Mouse (Mus musculus): ENCODE data around the gene Rnase13. TPM values are rescaled to one million over a fixed set of nuclear protein-coding genes. Genes with fewer than 3 reads are reported as not detected.

Rnase13 gene
- polyA plus RNA-seq (2014; fragmentation: Nextera tagmentation; extraction: Ambion mirVana) = not detected in 2 replicates

DNA sequence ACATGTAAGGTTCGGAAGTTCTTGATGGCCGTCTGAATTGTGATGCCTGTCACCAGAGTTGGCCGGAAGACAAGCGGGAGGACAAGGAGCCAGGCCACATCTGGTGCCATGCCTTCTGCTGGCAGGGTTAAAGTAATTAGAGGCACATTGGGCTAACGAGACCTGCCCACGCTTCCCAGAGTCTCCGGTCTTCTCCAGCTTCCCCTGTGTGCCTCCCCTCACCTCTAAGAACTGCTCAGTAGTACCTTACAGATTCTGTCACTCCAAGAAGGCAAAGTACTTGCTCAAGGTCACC lies at the start of gene Rnase13:
Rnase13 (minus strand) TSS at position 203 of the 295 bp plus-strand sequence.
- Histone ChIP-seq H3K4me2 (ENCODE audit: low read depth, low read length) (no peak within 1 kb of the TSS), H3K9me3 (ENCODE audit: control insufficient read depth, low read length) (no peaks in the 10 kb centered on the region), H3K4me1 (ENCODE audit: control insufficient read depth, insufficient read depth, low read length) (peaks cover 9% of the 10 kb centered on the region), H3K4me3 (ENCODE audit: low read depth, low read length) (no peak within 1 kb of the TSS), H3K36me3 (ENCODE audit: control insufficient read depth, insufficient read depth, low read length) (no peaks in the 10 kb centered on the region), H3K27ac (replicated peaks; ENCODE audit: low read depth, low read length) (peak within 1 kb of the TSS; percentile 48; the same call in 1 of the 2 replicates), H3K9ac (ENCODE audit: low read depth, low read length) (no peak within 1 kb of the TSS), H3K27me3 (replicated peaks; ENCODE audit: control insufficient read depth, insufficient read depth, low read length) (no peaks in the 10 kb centered on the region)
- WGBS = 93% methylated on average over 7 of the region's 7 CpGs
- no peak for DNase-seq (ENCODE audit: low spot score)
- no peak for ATAC-seq (ENCODE audit: low read depth)

DNA sequence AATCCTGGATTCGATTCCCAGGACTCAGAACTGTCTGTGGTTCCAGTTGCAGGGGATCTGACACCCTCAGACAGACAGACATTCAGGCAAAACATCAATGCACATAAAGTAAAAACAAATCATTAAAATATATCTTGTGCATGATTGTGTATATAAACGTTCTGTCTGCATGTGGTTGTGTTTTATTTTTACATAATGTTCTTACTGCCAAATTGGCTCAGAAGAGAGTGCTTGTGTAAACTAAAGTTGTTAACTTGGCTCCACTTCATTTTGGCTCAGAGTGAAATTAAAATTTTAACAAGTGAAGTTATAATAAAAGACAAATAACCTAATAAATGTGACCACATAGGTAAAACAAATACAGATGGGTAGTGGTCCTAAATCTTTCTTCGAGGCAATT lies 44.8 kb upstream of the Rnase13 start:
- Histone ChIP-seq H3K4me2 (ENCODE audit: low read depth, low read length) (no peak overlapping the region), H3K9ac (ENCODE audit: low read depth, low read length) (no peak overlapping the region), H3K4me3 (ENCODE audit: low read depth, low read length) (no peak overlapping the region), H3K27ac (replicated peaks; ENCODE audit: low read depth, low read length) (no peak overlapping the region), H3K36me3 (ENCODE audit: control insufficient read depth, insufficient read depth, low read length) (no peaks in the 10 kb centered on the region), H3K4me1 (ENCODE audit: control insufficient read depth, insufficient read depth, low read length) (no peaks in the 10 kb centered on the region), H3K9me3 (ENCODE audit: control insufficient read depth, low read length) (no peaks in the 10 kb centered on the region), H3K27me3 (replicated peaks; ENCODE audit: control insufficient read depth, insufficient read depth, low read length) (no peaks in the 10 kb centered on the region)
- ATAC-seq (ENCODE audit: low read depth) (no peak), DNase-seq (ENCODE audit: low spot score) (no peak)
- WGBS = 76% methylated on average over 3 of the region's 3 CpGs

DNA sequence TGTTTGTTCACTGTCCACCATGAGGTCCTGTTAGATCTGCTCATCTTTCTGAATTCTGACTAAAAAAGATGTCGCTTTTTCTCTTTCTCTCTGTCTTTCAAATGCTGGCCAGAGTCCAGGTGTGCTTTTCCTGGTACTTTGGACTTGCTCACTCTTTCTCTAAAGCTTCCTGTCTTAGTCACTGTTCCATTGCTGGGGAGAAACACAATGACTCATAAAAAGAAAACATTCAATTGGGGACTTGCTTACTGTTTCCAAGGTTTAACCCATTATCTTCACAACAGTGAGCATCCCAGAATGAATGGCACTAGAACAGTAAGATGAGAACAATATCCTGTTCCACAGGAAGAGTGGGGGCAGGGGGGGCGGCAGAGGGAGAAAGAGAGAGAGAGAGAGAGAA lies 37.7 kb upstream of the Rnase13 start:
- ATAC-seq (ENCODE audit: low read depth) = no peak
- H3K4me2 ChIP-seq (ENCODE audit: low read depth, low read length) = no peak overlapping the region

DNA sequence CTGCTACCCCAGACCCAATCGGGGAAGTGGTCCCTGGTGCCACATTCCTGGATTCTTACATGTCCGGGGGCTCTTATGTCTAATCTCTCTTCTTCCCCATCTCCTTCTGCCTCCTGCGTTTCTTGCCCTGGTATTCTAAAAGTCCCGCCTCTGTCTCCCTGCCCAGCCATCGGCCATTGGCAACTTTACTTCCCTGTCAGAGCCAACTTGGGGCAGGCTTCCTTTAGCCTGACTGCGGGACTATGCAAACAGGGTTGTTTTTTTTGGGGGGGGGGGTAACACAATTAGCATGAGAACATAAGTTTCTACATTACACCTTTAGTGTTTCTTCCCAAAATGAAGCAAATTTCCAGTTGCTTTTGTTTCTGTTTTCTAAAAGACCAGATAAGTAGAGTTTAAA lies 20.8 kb upstream of the Rnase13 start:
- H3K27me3 ChIP-seq (replicated peaks; ENCODE audit: control insufficient read depth, insufficient read depth, low read length) = no peaks in the 10 kb centered on the region
- WGBS = 72% methylated on average over 6 of the region's 6 CpGs
- no peak overlapping the region for H3K4me2 ChIP-seq (ENCODE audit: low read depth, low read length)
- ATAC-seq (ENCODE audit: low read depth) (no peak), DNase-seq (ENCODE audit: low spot score) (no peak)
- H3K27ac ChIP-seq (replicated peaks; ENCODE audit: low read depth, low read length) = no peak overlapping the region
- no peaks in the 10 kb centered on the region for H3K9me3 ChIP-seq (ENCODE audit: control insufficient read depth, low read length)
- H3K4me1 ChIP-seq (ENCODE audit: control insufficient read depth, insufficient read depth, low read length) = peaks cover 5% of the 10 kb centered on the region; the same call in 1 of the 2 replicates
- no peak overlapping the region for H3K4me3 ChIP-seq (ENCODE audit: low read depth, low read length)
- H3K9ac ChIP-seq (ENCODE audit: low read depth, low read length) = no peak overlapping the region
- H3K36me3 ChIP-seq (ENCODE audit: control insufficient read depth, insufficient read depth, low read length) = no peaks in the 10 kb centered on the region

More for the DNA sequence above, 37.7 kb upstream of the Rnase13 start:
- Histone ChIP-seq H3K4me1 (ENCODE audit: control insufficient read depth, insufficient read depth, low read length) (no peaks in the 10 kb centered on the region), H3K27ac (replicated peaks; ENCODE audit: low read depth, low read length) (no peak overlapping the region), H3K4me3 (ENCODE audit: low read depth, low read length) (no peak overlapping the region), H3K36me3 (ENCODE audit: control insufficient read depth, insufficient read depth, low read length) (no peaks in the 10 kb centered on the region), H3K9ac (ENCODE audit: low read depth, low read length) (no peak overlapping the region), H3K9me3 (ENCODE audit: control insufficient read depth, low read length) (no peaks in the 10 kb centered on the region), H3K27me3 (replicated peaks; ENCODE audit: control insufficient read depth, insufficient read depth, low read length) (no peaks in the 10 kb centered on the region)
- no peak for DNase-seq (ENCODE audit: low spot score)
- 83% methylated on average over 2 of the region's 2 CpGs for WGBS

DNA sequence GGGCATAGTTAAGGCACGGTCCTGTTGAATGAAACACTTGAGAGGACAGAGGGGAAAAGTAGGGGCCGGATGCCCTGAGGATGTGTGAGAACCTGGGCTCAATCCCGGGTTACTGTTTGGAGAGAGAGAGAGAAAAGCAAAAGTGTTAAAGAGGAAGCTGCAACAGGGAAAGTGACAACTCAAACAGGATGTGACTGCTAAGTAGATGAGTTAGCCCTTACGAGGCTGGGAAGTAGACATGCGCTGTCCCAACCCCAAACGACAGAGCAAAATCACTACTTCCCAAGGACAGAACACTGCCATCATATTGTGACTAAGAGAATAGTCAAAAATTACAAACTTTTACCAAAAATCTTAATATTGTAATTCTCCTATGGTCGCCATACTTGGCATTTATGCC lies 19.7 kb upstream of the Rnase13 start:
- DNase-seq (ENCODE audit: low spot score) (no peak), ATAC-seq (ENCODE audit: low read depth) (no peak)
- Histone ChIP-seq H3K27me3 (replicated peaks; ENCODE audit: control insufficient read depth, insufficient read depth, low read length) (no peaks in the 10 kb centered on the region), H3K4me3 (ENCODE audit: low read depth, low read length) (no peak overlapping the region), H3K9ac (ENCODE audit: low read depth, low read length) (no peak overlapping the region), H3K4me1 (ENCODE audit: control insufficient read depth, insufficient read depth, low read length) (peaks cover 5% of the 10 kb centered on the region; the same call in 1 of the 2 replicates), H3K36me3 (ENCODE audit: control insufficient read depth, insufficient read depth, low read length) (no peaks in the 10 kb centered on the region), H3K9me3 (ENCODE audit: control insufficient read depth, low read length) (peaks cover 6% of the 10 kb centered on the region; the same call in 1 of the 2 replicates), H3K4me2 (ENCODE audit: low read depth, low read length) (no peak overlapping the region), H3K27ac (replicated peaks; ENCODE audit: low read depth, low read length) (no peak overlapping the region)
- WGBS = 38% methylated on average over 7 of the region's 7 CpGs

DNA sequence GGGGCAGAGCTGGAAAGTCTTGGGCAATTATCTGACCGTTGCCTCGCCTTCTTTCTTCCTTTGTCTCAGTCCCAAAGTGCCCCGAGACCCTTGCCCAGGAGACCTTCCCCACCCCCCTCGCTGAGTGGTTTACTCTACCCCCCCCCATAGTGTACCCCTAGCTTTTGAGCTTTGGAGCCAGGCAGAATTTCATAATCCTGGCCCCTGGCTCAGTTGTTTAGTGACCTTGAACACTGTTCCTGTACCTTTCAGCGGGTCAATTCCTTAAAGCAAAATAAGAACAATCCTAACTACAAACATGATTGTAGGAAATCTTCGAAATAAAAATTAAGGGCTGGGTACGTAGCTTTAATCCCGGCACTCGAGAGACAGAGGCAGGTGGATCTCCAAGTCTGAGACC lies 19.0 kb upstream of the Rnase13 start:
- ATAC-seq (ENCODE audit: low read depth) (no peak), DNase-seq (ENCODE audit: low spot score) (no peak)
- Histone ChIP-seq H3K27me3 (replicated peaks; ENCODE audit: control insufficient read depth, insufficient read depth, low read length) (no peaks in the 10 kb centered on the region), H3K27ac (replicated peaks; ENCODE audit: low read depth, low read length) (no peak overlapping the region), H3K4me3 (ENCODE audit: low read depth, low read length) (no peak overlapping the region), H3K9me3 (ENCODE audit: control insufficient read depth, low read length) (peaks cover 7% of the 10 kb centered on the region; the same call in 1 of the 2 replicates), H3K4me1 (ENCODE audit: control insufficient read depth, insufficient read depth, low read length) (peaks cover 5% of the 10 kb centered on the region; the same call in 1 of the 2 replicates), H3K9ac (ENCODE audit: low read depth, low read length) (no peak overlapping the region), H3K4me2 (ENCODE audit: low read depth, low read length) (no peak overlapping the region), H3K36me3 (ENCODE audit: control insufficient read depth, insufficient read depth, low read length) (no peaks in the 10 kb centered on the region)
- 51% methylated on average over 9 of the region's 9 CpGs for WGBS

DNA sequence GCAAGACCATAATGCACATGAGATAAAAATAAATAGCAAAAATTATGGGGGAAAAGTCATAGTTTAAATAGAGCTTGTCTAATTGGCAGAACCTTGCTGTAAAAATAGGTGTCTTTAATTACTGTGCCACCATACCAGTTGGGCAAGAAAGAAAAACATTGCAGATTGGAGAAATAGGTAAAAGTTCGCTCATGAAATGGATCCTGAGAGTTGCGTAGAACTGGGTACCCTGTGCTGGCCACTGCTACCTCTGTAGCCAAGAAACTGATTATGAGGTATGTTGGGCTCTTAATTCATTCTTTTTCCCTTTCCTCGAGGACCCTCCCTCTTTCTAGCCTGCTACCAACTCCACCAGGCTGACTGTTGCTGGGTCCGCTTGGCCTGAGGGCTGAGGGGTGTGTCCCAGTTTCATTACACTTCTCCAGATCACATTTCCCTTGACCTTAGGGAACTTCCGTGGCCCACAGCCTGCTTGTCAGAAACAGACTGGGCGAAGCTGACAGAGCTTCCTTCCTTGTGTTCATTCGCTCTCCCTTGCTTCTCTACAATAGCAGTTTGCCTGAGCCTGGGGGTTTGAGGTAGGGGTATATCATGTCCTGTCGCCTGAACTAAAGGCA lies 18.5 kb upstream of the Rnase13 start:
- ATAC-seq (ENCODE audit: low read depth) (no peak), DNase-seq (ENCODE audit: low spot score) (peak; percentile 33)
- H3K4me1 ChIP-seq (ENCODE audit: control insufficient read depth, insufficient read depth, low read length) = peaks cover 5% of the 10 kb centered on the region; the same call in 1 of the 2 replicates
- H3K4me2 ChIP-seq (ENCODE audit: low read depth, low read length) = no peak overlapping the region
- H3K36me3 ChIP-seq (ENCODE audit: control insufficient read depth, insufficient read depth, low read length) = no peaks in the 10 kb centered on the region
- no peak overlapping the region for H3K27ac ChIP-seq (replicated peaks; ENCODE audit: low read depth, low read length)
- peaks cover 10% of the 10 kb centered on the region; the same call in 1 of the 2 replicates for H3K9me3 ChIP-seq (ENCODE audit: control insufficient read depth, low read length)
- H3K9ac ChIP-seq (ENCODE audit: low read depth, low read length) = no peak overlapping the region
- no peak overlapping the region for H3K4me3 ChIP-seq (ENCODE audit: low read depth, low read length)
- 25% methylated on average over 8 of the region's 8 CpGs for WGBS
- H3K27me3 ChIP-seq (replicated peaks; ENCODE audit: control insufficient read depth, insufficient read depth, low read length) = no peaks in the 10 kb centered on the region

DNA sequence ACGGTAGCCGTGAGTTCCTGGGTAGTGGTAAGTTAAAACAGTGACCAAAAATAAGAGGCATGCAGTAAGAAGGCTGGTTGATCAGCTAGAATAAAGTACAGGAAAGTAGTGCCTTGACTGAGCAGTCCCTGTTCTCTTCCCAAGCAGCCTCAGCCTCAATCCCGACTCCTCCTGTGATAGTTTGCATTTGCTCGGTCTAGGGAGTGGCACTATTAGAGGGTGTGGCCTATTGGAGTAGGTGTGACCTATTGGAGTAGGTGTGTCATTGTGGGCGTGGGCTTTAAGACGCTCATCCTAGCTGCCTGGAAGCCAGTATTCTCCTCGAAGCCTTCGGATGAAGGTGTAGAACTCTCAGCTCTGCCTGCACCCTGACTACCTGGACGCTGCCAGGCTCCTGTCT lies 16.4 kb upstream of the Rnase13 start:
- Histone ChIP-seq H3K27me3 (replicated peaks; ENCODE audit: control insufficient read depth, insufficient read depth, low read length) (no peaks in the 10 kb centered on the region), H3K4me1 (ENCODE audit: control insufficient read depth, insufficient read depth, low read length) (peaks cover 5% of the 10 kb centered on the region; the same call in 1 of the 2 replicates), H3K27ac (replicated peaks; ENCODE audit: low read depth, low read length) (no peak overlapping the region), H3K9ac (ENCODE audit: low read depth, low read length) (no peak overlapping the region), H3K4me3 (ENCODE audit: low read depth, low read length) (no peak overlapping the region), H3K36me3 (ENCODE audit: control insufficient read depth, insufficient read depth, low read length) (no peaks in the 10 kb centered on the region), H3K4me2 (ENCODE audit: low read depth, low read length) (no peak overlapping the region), H3K9me3 (ENCODE audit: control insufficient read depth, low read length) (peaks cover 10% of the 10 kb centered on the region; the same call in 1 of the 2 replicates)
- ATAC-seq (ENCODE audit: low read depth) (no peak), DNase-seq (ENCODE audit: low spot score) (no peak)
- WGBS = 90% methylated on average over 9 of the region's 9 CpGs

Data from embryonic facial prominence, embryonic 14.5 days (tissue).